Mouse (Mus musculus): ENCODE measurements around the gene Slc26a11.

GRCm38 (mm10) chr11:119314252-119314936, 41.0 kb upstream of the Slc26a11 start:
- TF ChIP-seq UBTF (IDR thresholded peaks at IDR 0.05; ENCODE audit: low read depth, low read length) = no peak
- TF ChIP-seq SIN3A (IDR thresholded peaks at IDR 0.05; ENCODE audit: low read length) = 0 out of 2 replicates have a peak, but pooled peaks have one; percentile 20

All from CH12.LX (cell line).